Comparison of ENCODE assay signal across 21 mouse cellular contexts in the genomic region with DNA sequence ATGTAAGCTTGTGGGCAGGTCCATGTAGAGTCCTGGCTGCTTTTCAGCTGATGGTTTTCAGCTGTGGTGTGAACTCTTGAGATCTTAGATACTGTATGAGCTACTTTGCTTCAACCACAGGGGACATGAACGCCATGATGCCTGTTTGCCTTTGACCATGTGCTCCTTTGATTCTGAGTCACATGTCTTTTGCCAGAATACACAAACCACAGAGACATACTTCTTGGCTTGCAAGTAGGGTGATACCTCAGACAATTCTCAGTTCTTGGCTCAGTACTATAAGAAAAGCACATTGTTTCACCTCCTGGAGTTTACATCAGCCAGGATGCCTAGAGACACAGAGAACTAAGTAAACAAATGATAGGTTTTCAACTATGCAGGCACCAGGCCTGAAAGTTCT. TPM values are rescaled to one million over a fixed set of nuclear protein-coding genes. Genes with fewer than 3 reads are reported as not detected.
DNase-seq lines count a peak whose midpoint lies in the region; ATAC-seq and TF ChIP-seq lines count a peak whose summit lies in the region.
"Had no signal": no experiment of that assay in that cellular context is flagged by ENCODE, and none has a peak within 500 bp of the region (broad histone marks: within the 10 kb centered on the region; RNA-seq: fewer than 3 reads in every experiment).

No protein-coding gene starts in this region.

- no peak overlapping the region for H3K27ac ChIP-seq in embryonic facial prominence, embryonic 14.5 days (replicated peaks; ENCODE audit: low read depth, low read length)
- no peak overlapping the region for H3K27ac ChIP-seq in embryonic facial prominence, embryonic 10.5 days (replicated peaks)
- no peak overlapping the region for H3K27ac ChIP-seq in limb, embryonic 14.5 days (replicated peaks; ENCODE audit: low read depth, low read length)
- H3K27ac ChIP-seq in limb, embryonic 10.5 days: no peak overlapping the region
- H3K27ac ChIP-seq: embryonic facial prominence, embryonic 13.5 days; heart, embryonic 13.5 days; hindbrain, embryonic 15.5 days; layer of hippocampus, adult 2 months; stomach, embryonic 15.5 days had no signal

- H3K27me3 ChIP-seq in embryonic facial prominence, embryonic 14.5 days (replicated peaks; ENCODE audit: control insufficient read depth, insufficient read depth, low read length): no peaks in the 10 kb centered on the region
- no peaks in the 10 kb centered on the region for H3K27me3 ChIP-seq in embryonic facial prominence, embryonic 10.5 days (replicated peaks; ENCODE audit: low read depth, poor library complexity, severe bottlenecking)
- H3K27me3 ChIP-seq in limb, embryonic 14.5 days (ENCODE audit: control insufficient read depth, insufficient read depth, low read length): no peaks in the 10 kb centered on the region
- no peaks in the 10 kb centered on the region for H3K27me3 ChIP-seq in limb, embryonic 10.5 days (ENCODE audit: low read depth, poor library complexity, severe bottlenecking)
- H3K27me3 ChIP-seq: embryonic facial prominence, embryonic 13.5 days; heart, embryonic 13.5 days; hindbrain, embryonic 15.5 days; stomach, embryonic 15.5 days had no signal

- TF ChIP-seq POLR2A in limb, embryonic 14.5 days (IDR thresholded peaks at IDR 0.05; ENCODE audit: borderline replicate concordance, extremely low read depth, insufficient read depth, insufficient read length): no peak

- no peaks in the 10 kb centered on the region for H3K36me3 ChIP-seq in embryonic facial prominence, embryonic 14.5 days (ENCODE audit: control insufficient read depth, insufficient read depth, low read length)
- H3K36me3 ChIP-seq in embryonic facial prominence, embryonic 10.5 days (replicated peaks): no peaks in the 10 kb centered on the region
- H3K36me3 ChIP-seq in limb, embryonic 14.5 days (ENCODE audit: control insufficient read depth, insufficient read depth, low read length): no peaks in the 10 kb centered on the region
- H3K36me3 ChIP-seq in limb, embryonic 10.5 days: no peaks in the 10 kb centered on the region
- H3K36me3 ChIP-seq: embryonic facial prominence, embryonic 13.5 days; heart, embryonic 13.5 days; hindbrain, embryonic 15.5 days; stomach, embryonic 15.5 days had no signal

- no peak overlapping the region for H3K4me2 ChIP-seq in embryonic facial prominence, embryonic 14.5 days (ENCODE audit: low read depth, low read length)
- no peak overlapping the region for H3K4me2 ChIP-seq in limb, embryonic 14.5 days (replicated peaks; ENCODE audit: low read depth, low read length, severe bottlenecking)
- H3K4me2 ChIP-seq: embryonic facial prominence, embryonic 13.5 days; heart, embryonic 13.5 days; hindbrain, embryonic 15.5 days; stomach, embryonic 15.5 days had no signal

- no peaks in the 10 kb centered on the region for H3K9me3 ChIP-seq in embryonic facial prominence, embryonic 14.5 days (ENCODE audit: control insufficient read depth, low read length)
- H3K9me3 ChIP-seq in embryonic facial prominence, embryonic 10.5 days: no peaks in the 10 kb centered on the region
- no peaks in the 10 kb centered on the region for H3K9me3 ChIP-seq in limb, embryonic 14.5 days (ENCODE audit: control insufficient read depth, low read length)
- H3K9me3 ChIP-seq in limb, embryonic 10.5 days (replicated peaks): no peaks in the 10 kb centered on the region
- H3K9me3 ChIP-seq: embryonic facial prominence, embryonic 13.5 days; heart, embryonic 13.5 days; hindbrain, embryonic 15.5 days; stomach, embryonic 15.5 days had no signal

- H3K4me1 ChIP-seq in embryonic facial prominence, embryonic 14.5 days (ENCODE audit: control insufficient read depth, insufficient read depth, low read length): no peaks in the 10 kb centered on the region
- no peaks in the 10 kb centered on the region for H3K4me1 ChIP-seq in embryonic facial prominence, embryonic 10.5 days
- H3K4me1 ChIP-seq in limb, embryonic 14.5 days (ENCODE audit: control insufficient read depth, insufficient read depth, low read length): no peaks in the 10 kb centered on the region
- H3K4me1 ChIP-seq in limb, embryonic 10.5 days: no peaks in the 10 kb centered on the region
- H3K4me1 ChIP-seq: embryonic facial prominence, embryonic 13.5 days; heart, embryonic 13.5 days; hindbrain, embryonic 15.5 days; stomach, embryonic 15.5 days had no signal

- peak; percentile 60; the same call in 1 of the 2 replicates for ATAC-seq in embryonic facial prominence, embryonic 14.5 days (ENCODE audit: low read depth)
- ATAC-seq in limb, embryonic 14.5 days (ENCODE audit: low FRiP score, low read depth): no peak
- ATAC-seq: intestine, embryonic 16.5 days; liver, postnatal 0 days; midbrain, embryonic 16.5 days had no signal

- DNase-seq in embryonic facial prominence, embryonic 14.5 days (ENCODE audit: low spot score): peak; percentile 60
- DNase-seq in embryonic facial prominence, embryonic 10.5 days (ENCODE audit: low spot score): no peak
- DNase-seq in limb, embryonic 14.5 days (ENCODE audit: low spot score): peak; percentile 37
- no peak for DNase-seq in limb, embryonic 10.5 days (ENCODE audit: low spot score)
- peak; percentile 7 for DNase-seq in brain, adult 2 months (ENCODE audit: low read depth, low spot score)
- no peak for DNase-seq in thymus, postnatal 25 days
- no peak for DNase-seq in urinary bladder, postnatal 14 days (ENCODE audit: low spot score)
- DNase-seq in kidney, adult 8-10 months: no peak
- DNase-seq: adrenal gland, adult 8-10 months; cerebellum, postnatal 10 days; liver, postnatal 0 days; lung, postnatal 4 days; right cerebral cortex, postnatal 25 days; thymus, adult 2 months had no signal

- H3K9ac ChIP-seq in embryonic facial prominence, embryonic 14.5 days (ENCODE audit: low read depth, low read length): no peak overlapping the region
- H3K9ac ChIP-seq in limb, embryonic 14.5 days (ENCODE audit: low read depth, low read length, severe bottlenecking): no peak overlapping the region
- H3K9ac ChIP-seq: embryonic facial prominence, embryonic 13.5 days; heart, embryonic 13.5 days; hindbrain, embryonic 15.5 days; liver, postnatal 0 days; stomach, embryonic 15.5 days had no signal

- WGBS in embryonic facial prominence, embryonic 14.5 days: 57% methylated on average over 1 of the region's 1 CpGs
- WGBS in embryonic facial prominence, embryonic 10.5 days: 83% methylated on average over 1 of the region's 1 CpGs
- 78% methylated on average over 1 of the region's 1 CpGs for WGBS in limb, embryonic 14.5 days
- 87% methylated on average over 1 of the region's 1 CpGs for WGBS in limb, embryonic 10.5 days

- H3K4me3 ChIP-seq in embryonic facial prominence, embryonic 14.5 days (ENCODE audit: low read depth, low read length): no peak overlapping the region
- H3K4me3 ChIP-seq in embryonic facial prominence, embryonic 10.5 days: no peak overlapping the region
- H3K4me3 ChIP-seq in limb, embryonic 14.5 days (replicated peaks; ENCODE audit: low read length): no peak overlapping the region
- H3K4me3 ChIP-seq in limb, embryonic 10.5 days: no peak overlapping the region
- H3K4me3 ChIP-seq: embryonic facial prominence, embryonic 13.5 days; heart, embryonic 13.5 days; hindbrain, embryonic 15.5 days; layer of hippocampus, adult 2 months; stomach, embryonic 15.5 days had no signal

RNA-seq across cellular contexts. Expression of a gene that starts 29.0 kb away (rescaled TPM):
- polyA plus RNA-seq in embryonic facial prominence, embryonic 14.5 days (2014; fragmentation: Nextera tagmentation; extraction: Ambion mirVana): 51.1 and 53.5 TPM in 2 replicates
- 34.0 and 34.5 TPM in 2 replicates for polyA plus RNA-seq in embryonic facial prominence, embryonic 10.5 days (2016; fragmentation: Nextera tagmentation; extraction: Ambion mirVana)
- 26.5 and 30.5 TPM in 2 replicates for polyA plus RNA-seq in limb, embryonic 14.5 days (2012; rRNA removed)
- polyA plus RNA-seq in limb, embryonic 14.5 days (2014; fragmentation: Nextera tagmentation; extraction: Ambion mirVana): 49.8 and 51.4 TPM in 2 replicates
- polyA plus RNA-seq in limb, embryonic 10.5 days (2016; fragmentation: Nextera tagmentation; extraction: Ambion mirVana): 32.5 and 34.5 TPM in 2 replicates

Comparison
In these comparisons a context has a peak if more than half of its experiments do, and no peak if none do; other contexts are left out.
1. DNase-seq: peak in embryonic facial prominence, embryonic 14.5 days (single experiment), limb, embryonic 14.5 days (single experiment) and brain, adult 2 months (single experiment); none in embryonic facial prominence, embryonic 10.5 days (single experiment), limb, embryonic 10.5 days (single experiment), thymus, postnatal 25 days (single experiment), urinary bladder, postnatal 14 days (single experiment) and kidney, adult 8-10 months (0 of 2).